Mouse (Mus musculus): ENCODE data around the gene Adap2.

Gene Adap2

DNA sequence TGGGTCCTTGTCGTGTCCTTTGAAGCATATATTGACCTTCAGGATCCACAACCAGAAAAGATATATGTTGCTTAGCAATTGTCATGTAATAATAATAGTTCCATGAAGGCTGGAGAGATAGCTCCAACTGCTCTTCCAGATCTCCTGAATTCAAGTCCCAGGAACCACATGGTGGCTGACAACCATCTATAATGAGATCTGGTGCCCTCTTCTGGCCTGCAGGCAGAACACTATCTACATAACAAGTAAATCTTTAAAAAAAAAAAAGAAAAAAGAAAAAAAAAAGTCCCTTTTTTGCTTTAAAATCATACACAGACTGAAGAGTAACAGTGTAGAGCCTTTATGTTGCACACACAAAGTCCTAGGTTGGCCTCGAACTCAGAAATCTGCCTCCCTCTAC lies 45.9 kb downstream of the Adap2 start:
- no peak for DNase-seq

DNA sequence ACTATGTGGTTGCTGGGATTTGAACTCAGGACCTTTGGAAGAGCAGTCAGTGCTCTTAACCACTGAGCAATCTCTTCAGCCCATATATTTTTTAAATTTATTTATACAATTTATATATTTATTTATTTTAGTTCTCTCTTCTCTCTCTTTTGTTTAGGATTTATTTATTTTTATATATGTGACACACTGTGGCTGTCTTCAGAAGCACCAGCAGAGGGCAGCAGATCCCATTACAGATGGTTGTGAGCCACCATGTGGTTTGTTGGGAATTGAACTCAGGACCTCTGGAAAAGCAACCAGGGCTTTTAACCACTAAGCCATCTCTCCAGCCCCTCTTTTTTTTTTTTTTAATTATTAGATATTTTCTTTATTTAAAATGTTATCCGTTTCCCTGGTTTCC lies 46.4 kb downstream of the Adap2 start:
- DNase-seq, result no peak

DNA sequence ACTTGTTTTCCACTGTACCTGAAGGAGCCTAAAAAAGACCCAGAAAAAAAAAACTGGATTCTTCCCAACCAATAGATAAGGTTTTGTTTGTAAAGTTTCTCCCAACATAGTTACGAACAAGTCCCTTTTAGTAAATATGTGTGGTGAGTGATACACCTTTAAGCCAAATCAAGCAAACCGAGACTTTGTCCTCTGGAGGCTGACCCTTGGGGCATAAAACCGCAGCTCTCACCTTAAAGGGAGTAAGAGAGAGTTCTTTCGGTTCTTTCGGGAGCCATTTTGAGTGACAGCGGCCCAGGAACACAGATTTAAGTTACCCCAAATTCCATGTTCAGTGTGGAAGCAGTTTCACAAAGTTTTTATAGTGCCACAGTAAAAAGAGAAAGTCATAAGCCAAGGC lies 48.4 kb downstream of the Adap2 start:
- DNase-seq, result peak; percentile 33

DNA sequence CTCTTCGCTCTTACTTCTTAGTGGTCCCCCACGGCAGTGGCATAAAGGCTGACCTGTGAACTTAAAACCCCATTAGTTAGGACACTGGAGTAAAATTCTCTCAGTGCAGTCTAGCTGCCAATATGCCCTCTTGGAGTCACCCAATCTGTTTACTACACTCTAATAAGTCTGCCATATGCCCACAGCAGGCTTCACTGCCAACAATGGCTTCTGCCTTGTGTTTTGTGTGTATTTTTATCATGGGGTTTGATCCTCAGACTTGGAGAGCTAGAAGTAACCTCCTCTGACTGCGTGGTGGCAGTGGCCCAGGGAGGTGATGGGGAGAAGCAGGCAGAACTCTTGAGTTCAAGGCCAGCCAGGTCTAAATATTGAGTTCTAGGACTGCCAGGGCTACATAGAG lies 50.1 kb downstream of the Adap2 start:
- DNase-seq, result no peak

DNA sequence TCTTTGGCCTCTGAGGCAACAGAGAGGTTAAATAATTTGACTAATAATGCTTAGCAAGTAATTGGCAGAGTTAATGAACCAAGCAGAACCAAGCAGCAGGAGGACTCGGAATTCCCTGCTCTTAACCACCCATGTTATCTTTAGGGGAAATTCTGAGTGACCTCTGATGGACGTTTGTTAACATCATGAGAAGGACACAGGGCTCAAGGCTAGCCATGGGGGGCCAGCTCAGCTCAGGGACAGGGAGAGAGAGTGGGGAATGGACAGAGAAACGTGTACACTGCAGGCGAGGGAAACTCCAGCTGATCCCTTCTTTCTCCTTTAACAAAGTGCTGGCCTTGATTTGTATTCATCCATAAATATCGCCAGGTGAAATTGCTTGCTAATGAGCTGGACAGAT lies 51.0 kb downstream of the Adap2 start:
- DNase-seq, result no peak

DNA sequence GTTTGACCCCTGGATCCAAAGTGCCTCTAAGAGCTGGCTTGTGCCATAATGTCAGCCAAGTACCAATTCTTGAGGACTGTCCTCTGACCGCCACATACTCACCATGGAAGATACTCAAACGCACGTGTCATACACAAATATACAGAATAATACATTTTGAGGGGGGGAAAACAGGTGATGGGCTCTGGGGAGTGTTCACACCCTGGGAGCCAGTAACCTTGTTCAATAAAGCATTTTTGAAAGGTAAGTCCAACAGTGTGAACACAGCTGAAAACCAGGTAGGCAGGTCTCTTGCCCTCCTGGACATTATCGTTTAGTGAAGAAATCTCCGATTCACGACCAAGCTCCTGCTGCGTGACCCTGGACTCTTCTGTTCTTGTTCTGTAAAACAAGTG lies 54.6 kb downstream of the Adap2 start:
- no peak for DNase-seq

DNA sequence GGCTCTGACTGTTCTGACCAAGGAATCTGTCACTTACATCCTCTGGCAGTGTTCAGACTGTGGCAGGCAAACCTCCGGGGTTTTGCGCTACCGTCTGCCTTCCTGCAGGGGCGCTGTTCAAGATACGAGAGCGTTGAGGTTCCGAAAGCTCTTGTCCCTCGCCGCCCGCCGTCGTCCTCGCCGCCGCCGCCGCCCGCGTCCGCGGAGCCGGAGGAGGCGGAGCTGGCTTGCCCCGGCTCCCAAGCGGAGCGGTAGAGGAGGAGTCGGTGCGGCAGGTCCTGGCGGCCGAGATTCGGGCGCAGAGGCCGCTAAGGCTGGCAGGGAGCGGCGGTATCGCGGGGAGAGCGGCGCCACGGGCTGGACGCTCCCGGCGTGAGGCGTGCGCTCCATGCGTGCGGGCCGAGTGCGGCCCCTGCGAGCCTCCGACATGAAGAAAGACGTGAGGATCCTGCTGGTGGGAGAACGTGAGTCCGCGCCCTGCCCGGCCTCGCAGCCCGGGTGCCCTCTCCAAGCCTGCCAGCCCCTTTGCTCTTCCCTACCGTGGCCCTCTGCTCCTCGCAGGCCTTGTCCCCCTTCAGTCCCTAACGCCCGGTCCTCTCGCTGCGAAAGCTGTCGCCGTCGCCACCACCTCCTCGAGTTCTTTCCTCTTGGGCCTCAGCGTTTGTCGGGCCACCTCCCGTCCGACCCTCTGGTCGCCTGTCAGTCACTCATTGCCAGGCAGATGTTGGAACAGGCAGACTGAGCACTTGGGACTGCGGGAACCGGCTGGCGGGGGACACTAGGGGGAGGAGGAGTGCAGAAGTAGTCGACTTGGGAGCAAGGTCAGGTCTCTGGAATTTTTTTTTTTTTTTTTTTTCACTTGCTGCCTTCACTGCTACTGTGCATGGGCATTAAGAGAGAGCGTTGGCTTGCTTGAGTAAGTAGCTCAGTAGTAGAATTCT lies 55.2 kb downstream of the Adap2 start, which contains the start of gene Rhot1:
Rhot1 (plus strand) TSS at position 160 of the 941 bp plus-strand sequence.
- peak; percentile 98 for DNase-seq

DNA sequence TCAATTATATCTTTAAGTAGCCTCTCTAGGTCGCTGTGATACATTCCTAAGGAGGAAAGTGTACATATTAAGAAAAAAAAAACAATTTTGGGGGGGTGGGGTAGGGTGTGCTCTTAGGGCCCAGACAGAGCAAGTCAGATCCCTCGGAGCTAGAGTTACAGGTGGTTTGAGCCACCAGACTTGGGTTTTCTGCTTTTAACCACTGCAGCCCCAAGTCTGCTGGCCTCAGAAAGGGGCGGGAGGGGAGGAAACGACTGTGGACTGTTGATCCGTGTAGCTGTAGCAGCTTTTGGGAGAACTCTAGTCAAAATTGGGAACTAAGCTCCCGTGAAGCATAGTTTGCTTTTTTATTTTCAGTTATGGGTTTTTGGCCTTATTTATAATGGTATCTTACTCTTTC lies 56.4 kb downstream of the Adap2 start:
- no peak for DNase-seq

DNA sequence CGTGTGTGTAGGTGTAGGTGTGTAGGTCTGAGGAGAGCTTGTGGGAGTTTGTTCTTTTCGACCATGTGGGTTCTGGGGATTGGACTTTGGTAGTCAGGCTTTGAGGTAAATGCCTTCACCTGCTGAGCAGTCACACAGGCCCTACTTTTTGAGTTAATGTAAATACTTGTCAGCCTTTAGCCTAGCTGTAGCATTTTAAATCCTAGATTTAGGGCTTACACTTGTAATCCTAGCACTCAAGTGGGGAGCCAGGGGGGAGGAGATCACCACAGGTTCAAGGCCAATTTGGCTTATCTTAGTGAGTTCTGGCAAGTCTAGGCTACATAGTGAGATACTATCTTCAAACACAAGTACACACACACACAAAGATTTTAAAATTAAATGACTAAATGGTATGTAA lies 58.4 kb downstream of the Adap2 start:
- DNase-seq, result no peak

DNA sequence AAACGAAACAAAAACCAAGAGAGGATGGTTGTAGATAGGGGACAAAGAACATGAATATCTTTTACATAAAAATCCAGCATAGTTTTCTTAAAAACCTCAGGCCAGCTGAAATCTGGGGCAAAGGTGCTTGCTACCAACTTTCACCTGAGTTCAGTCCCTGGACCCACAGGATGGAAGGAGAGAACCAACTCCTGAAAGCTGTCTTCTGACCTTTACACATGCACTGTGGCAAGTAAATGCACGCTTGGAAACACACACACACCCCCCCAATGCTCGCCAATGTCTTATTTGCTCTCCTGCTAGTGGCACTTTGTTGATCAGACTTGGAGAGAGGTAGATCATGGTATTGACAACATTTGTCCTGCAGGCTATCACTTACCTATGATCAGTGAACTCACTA lies 61.4 kb downstream of the Adap2 start:
- DNase-seq, result peak; percentile 24

DNA sequence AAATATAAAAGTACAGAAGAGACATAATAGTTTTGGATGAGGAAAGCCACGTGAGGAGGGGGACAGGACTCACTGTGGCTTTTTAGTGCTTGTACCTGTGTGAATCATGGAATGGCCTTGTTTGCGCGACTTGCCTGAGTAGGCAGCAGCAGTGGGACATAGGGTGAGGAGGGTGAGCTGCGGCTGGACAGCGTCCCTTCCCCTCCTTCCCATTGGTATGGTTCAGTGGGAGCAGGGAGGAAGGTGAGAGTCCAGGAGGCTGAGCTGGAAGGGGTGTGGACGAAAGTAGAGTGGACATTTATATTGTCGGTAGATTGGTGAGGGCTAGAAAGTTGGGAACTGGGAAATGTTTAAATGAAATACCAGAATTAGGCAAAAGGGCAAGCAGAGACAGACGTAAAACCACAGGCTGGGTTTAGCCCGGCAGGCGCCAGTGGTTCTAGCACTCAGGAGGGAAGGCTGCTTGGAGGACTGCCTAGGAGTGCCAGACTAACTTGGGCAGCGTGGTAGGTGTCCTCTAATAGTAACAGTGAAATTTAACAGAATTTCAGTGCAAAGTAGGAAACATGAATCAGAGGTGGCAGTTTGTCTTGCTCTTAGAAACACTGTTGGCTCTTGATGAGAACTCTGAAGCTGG lies 64.9 kb downstream of the Adap2 start:
- DNase-seq, result no peak
